Mouse (Mus musculus): Measurements from ENCODE around the gene Llgl2. TPM values are rescaled to one million over a fixed set of nuclear protein-coding genes. Genes with fewer than 3 reads are reported as not detected.

Llgl2 gene
- total RNA-seq, 2 experiments from 2014 or later, result 1.6 to 2.3 TPM

DNA sequence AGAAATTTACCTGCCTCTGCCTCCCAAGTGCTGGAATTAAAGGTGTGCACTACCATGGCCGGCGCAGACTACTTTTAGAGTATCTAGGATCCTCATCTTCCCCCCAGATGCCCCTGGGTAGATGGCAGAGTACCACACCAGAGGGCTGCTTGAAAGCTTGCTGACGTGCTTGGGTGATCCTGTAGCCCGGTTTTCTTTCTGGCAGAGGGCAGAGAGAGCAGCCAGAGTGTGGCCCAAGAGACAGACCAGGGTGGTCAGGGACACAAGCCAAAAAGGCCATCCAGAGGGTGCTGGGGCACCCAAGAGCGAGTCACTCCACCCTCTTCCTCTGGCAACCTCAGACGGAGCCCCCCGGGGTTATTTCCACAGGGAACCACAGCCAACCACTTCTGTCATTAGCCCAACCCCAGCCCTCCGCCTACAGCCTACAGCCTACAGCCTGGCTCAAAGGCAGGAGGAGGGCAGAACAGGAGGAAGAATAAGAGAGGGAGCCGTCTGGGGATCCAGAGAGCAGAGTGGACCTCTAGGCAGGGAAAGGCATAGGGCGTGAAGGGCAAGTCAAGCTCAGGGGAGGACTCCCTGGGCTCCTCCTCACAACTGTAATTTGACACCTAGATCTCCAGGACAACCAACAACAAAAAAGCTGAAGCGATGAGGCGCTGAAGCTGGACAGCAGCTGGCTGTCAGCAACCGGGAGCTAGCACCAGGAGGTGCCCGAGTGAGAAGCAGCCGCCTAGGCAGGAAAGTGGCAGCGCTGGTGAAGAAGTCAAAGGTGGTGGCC, 75.8 kb downstream of the Llgl2 start, which contains the start of gene Smim5:
TSS of gene Smim5 (plus strand) at position 481 of the 781 bp plus-strand sequence.
- DNase-seq (ENCODE audit: low spot score in 2 of 2), result no peak
- no peak within 1 kb of the TSS for H3K4me3 ChIP-seq
- 0 out of 2 replicates have a peak within 1 kb of the TSS, but pooled peaks have one; percentile 5 for H3K27ac ChIP-seq
- no peak for TF ChIP-seq CTCF (conservative IDR thresholded peaks at IDR 0.05)

DNA sequence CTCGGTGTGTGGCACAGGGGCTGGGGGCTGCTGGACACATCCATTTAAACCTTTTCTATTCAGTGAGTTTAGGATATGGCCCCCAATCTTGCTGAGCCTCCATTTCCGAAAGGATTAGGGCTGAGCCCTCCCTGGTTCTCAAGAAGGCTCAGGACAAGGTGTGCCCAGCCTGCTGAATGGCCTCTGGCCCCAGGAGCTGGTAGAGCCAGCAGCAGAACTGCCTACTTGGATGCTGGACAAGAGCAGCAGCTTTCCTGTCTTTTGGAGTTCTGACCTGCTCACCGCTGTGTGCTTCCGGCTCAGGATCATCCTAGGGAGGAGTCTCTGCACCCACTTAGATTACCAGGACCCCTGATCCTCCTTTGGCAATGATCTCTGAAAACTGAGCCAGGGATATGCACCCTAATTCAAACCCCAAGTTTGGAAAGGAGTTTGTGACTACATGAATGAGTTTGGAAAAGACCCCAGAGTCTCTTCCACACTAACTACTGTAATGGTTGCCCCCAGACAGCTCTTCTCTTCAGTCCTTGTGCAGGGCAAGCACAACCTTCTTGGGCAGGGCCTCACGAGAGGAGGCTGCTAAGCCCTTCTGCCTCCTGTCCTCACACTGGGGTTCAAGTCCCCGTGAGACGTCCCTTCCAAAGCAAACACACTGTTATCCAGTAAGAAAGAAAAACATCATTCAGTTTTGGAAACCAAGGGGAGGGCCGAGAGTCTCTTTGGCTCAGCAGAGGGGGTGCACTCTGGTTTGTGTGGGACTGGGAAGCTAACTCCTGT, 76.9 kb downstream of the Llgl2 start:
- no peak for TF ChIP-seq CTCF (conservative IDR thresholded peaks at IDR 0.05)
- Histone ChIP-seq H3K27ac (no peak overlapping the region), H3K4me3 (no peak overlapping the region)
- no peak for DNase-seq (ENCODE audit: low spot score in 2 of 2)

DNA sequence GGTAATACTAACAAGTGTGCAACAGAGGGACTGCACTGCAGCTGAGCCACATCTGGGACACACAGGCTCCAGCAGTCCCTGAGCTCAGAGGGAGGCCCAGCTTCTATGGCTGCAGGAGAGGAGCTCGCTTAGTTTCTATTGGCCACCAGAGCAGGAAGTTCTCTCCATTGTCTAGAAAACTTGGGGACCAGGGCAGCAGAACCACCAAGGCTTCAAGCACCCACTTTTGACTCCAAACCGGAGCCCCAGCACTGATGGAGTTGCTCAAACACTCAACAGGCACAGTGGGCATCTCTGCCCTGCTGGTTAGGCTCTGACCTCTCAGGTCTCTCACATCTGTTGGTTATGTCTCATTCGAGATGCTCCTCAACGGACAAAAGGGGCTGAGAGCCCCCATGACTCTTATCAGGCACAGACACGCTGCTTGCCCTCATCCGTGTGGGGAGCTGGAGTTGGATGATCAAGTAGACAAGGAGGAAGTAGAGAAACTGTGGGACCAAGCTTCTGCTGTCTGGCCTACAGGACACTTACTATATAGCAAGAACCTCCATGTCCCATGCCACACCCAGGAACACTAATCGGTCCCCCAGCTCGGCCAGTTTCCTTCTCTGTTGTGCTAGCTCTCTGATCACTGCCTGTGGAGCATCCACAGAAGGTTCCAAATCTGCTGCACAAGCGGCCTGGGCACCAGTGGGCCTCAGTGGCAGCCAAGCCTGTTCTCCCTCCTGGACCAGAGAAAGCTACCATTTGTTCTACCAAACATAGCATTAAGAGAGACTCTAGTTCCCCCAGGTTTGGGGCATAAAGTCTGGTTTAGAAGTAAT, 77.7 kb downstream of the Llgl2 start:
- DNase-seq (ENCODE audit: low spot score in 2 of 2), result no peak
- no peak overlapping the region for H3K27ac ChIP-seq
- H3K4me3 ChIP-seq, result no peak overlapping the region
- no peak for TF ChIP-seq CTCF (conservative IDR thresholded peaks at IDR 0.05)

DNA sequence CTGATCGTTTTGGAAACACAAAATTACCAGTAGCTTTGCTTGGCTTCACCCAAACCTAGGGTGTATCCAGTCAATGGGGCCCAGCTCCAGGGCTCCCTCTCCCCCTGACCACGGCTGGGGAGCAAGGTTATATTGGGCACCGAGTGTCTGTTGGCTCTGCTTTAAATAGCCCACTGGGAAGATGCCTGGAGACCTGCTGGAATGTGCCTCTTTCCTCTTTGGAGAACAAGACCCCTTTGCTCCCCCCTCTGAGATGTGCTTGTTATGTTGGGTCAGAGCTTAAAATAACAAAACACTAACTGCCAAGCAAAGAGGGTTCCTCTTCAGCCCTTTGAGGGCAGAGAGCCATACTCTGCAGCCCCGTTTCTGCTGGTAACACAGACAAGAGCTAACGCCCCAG, 78.3 kb downstream of the Llgl2 start:
- Histone ChIP-seq H3K27ac (no peak overlapping the region), H3K4me3 (no peak overlapping the region)
- DNase-seq (ENCODE audit: low spot score in 2 of 2), result no peak
- TF ChIP-seq CTCF (conservative IDR thresholded peaks at IDR 0.05), result no peak

DNA sequence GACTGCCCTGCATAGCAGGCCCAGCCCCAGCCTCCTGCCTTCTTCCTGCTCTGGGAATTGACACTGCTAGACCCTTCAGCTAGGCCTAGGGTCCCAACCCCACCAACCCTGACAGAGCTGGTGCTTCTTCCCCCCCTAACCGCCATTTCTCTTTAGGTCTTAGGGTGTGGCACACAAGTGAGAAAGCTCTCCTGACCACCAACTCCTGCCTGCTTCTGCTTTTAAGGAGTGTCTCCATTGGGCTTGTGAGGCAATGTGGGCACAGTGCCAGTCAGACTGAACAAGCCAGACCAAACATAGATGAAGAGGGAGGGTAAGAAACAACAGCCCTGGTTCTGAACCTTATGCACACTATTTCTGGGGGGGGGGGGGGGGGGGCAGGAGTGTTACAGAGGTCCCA, 79.0 kb downstream of the Llgl2 start:
- no peak for TF ChIP-seq CTCF (conservative IDR thresholded peaks at IDR 0.05)
- no peak for DNase-seq (ENCODE audit: low spot score in 2 of 2)
- Histone ChIP-seq H3K4me3 (no peak overlapping the region), H3K27ac (no peak overlapping the region)

DNA sequence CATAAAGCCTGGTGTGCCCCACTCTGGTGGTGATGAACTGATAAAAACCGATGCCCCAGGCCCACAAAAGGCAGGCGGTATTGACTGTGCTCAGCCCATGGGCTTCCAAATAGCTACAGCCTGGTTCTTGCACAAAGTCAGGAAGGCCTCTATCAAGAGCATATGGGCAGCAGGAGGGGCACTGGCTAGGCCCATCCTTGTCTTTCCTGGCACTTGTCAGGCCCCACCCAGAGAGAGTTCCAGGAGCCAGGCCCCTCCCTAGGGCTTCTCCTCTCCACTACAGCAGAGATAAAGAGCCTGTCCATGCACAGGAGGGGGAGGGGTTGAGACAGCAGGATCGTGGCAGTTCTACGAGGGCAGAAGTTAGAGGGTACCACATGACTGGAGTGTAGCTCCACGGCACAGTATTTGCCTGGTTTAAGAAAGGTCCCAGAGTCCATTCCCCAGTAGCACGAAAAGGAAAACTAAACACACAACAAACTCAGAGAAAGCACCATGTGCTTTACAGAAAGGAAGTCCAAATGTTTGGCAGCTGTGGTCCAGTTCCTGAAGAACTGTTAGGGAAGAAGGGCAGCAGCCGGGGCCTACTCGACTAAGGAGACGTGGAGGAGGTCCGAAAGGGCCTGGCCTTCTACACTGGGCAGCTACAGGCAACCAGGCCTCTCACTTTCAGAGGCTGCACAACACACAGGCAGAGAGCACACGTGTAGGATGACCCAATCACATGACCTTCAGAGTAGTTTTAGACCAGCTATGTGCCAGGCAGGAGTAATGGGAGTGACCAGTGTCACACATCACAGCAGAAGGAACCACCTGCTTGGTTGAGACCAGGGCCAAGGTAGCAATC, 79.8 kb downstream of the Llgl2 start:
- no peak for DNase-seq (ENCODE audit: low spot score in 2 of 2)
- Histone ChIP-seq H3K4me3 (peak overlapping the region; percentile 11; the same call in 1 of the 2 replicates), H3K27ac (no peak overlapping the region; the same call in 1 of the 2 replicates)
- TF ChIP-seq CTCF (conservative IDR thresholded peaks at IDR 0.05), result no peak

DNA sequence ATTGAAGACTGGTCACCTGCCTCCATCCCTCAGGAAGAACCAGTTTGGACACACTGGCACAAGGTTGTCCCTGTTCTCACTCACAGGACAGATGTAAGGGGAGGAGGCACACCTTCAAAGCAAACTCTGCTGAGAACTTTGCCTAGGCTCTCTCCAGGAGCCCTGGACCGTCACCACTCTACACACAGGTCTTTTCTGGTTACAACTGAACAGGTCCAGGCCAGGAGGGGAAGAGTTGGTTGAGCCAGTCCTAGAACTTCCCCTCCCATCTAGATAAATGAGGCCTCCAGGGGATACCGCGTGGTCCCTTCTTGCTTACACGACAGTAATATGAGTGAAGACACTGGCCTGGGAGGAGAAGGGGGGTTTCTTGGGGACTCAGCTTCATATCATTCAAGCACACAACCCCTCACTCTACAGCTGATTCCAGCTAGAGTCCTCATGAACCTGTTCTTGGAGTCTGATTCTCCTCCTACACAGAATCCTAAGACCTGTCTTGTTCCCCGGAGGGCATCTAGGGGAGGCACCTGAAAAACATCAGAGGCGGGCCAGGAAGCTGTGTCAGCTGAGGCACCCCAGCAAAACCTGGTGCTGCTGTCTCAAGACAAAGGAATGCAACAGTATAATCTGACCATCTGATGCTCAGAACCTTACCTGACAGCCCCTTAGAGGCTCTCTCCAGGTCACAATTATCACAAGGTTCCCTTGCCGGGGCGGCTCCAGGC, 80.5 kb downstream of the Llgl2 start:
- no peak for DNase-seq (ENCODE audit: low spot score in 2 of 2)
- TF ChIP-seq CTCF (conservative IDR thresholded peaks at IDR 0.05), result no peak
- peak overlapping the region; percentile 45 for H3K4me3 ChIP-seq
- H3K27ac ChIP-seq, result peak overlapping the region; percentile 88

Small RNA genes lying within 50 kb of the gene (microRNA-seq; reads per million reads assigned to microRNA genes)
- gene Mir5621, result 1.6 to 2.8 reads per million in 2 experiments

Other genes starting within 250 kb of the Llgl2 start
- 10 to 100 TPM; 50.4 to 50.8 TPM for gene Mrps7, start 220.1 kb upstream of the Llgl2 start, total RNA-seq (2021)
- gene Gga3, start 220.0 kb upstream of the Llgl2 start, total RNA-seq (2021), result 10 to 100 TPM; 67.9 to 91.9 TPM
- gene Mif4gd, start 211.1 kb upstream of the Llgl2 start, total RNA-seq (2021), result 10 to 100 TPM; 19.5 to 22.5 TPM
- gene Slc25a19, start 195.8 kb upstream of the Llgl2 start, total RNA-seq (2021), result 10 to 100 TPM; 60.4 to 66.6 TPM
- 100 to 1,000 TPM; 182 to 198 TPM for gene Grb2, start 115.5 kb upstream of the Llgl2 start, total RNA-seq (2021)
- gene Tmem94, start 58.6 kb upstream of the Llgl2 start, total RNA-seq (2021), result 10 to 100 TPM; 47.4 to 58.2 TPM
- 10 to 100 TPM; 17.7 to 19.7 TPM for gene Caskin2, start 10.4 kb upstream of the Llgl2 start, total RNA-seq (2021)
- gene Tsen54, start 9.3 kb upstream of the Llgl2 start, total RNA-seq (2021), result 10 to 100 TPM; 11.8 to 13.0 TPM
- under 1 TPM; 0.22 to 0.41 TPM for gene Myo15b, start 34.4 kb downstream of the Llgl2 start, total RNA-seq (2021)
- 1 to 10 TPM in 1 of 2 experiments, under 1 TPM in 1; 0.54 to 1.3 TPM for gene Smim5, start 75.9 kb downstream of the Llgl2 start, total RNA-seq (2021)
- gene Smim6, start 88.0 kb downstream of the Llgl2 start, total RNA-seq (2021), result not detected
- gene Sap30bp, start 109.2 kb downstream of the Llgl2 start, total RNA-seq (2021), result 10 to 100 TPM; 40.8 to 47.0 TPM
- gene Recql5, start 109.4 kb downstream of the Llgl2 start, total RNA-seq (2021), result 10 to 100 TPM; 36.6 to 39.3 TPM
- gene Itgb4, start 150.7 kb downstream of the Llgl2 start, total RNA-seq (2021), result 1 to 10 TPM; 6.4 to 6.6 TPM
- gene Galk1, start 188.7 kb downstream of the Llgl2 start, total RNA-seq (2021), result 10 to 100 TPM; 13.3 to 13.5 TPM
- 100 to 1,000 TPM; 285 to 322 TPM for gene H3f3b, start 203.9 kb downstream of the Llgl2 start, total RNA-seq (2021)
- gene Unk, start 206.3 kb downstream of the Llgl2 start, total RNA-seq (2021), result 10 to 100 TPM; 26.3 to 30.8 TPM